Mouse (Mus musculus) kidney, adult 11 months (tissue): ENCODE results near the gene Prg4.

ENCODE experiments used
- DNase-seq: peaks from one replicate; pipeline ENCODE4 v3.0.0; 2022

Prg4 gene

GRCm38 (mm10) chr1:150466132-150466531 lies at the start of gene Prg4:
TSS of gene Prg4 (minus strand) at chr1:150466165.
- no peak for DNase-seq

GRCm38 (mm10) chr1:150513041-150513440 lies 47.1 kb upstream of the Prg4 start:
- DNase-seq, result no peak

- DNase-seq, result no peak
These were observed 39.8 kb upstream of the Prg4 start for GRCm38 (mm10) chr1:150505794-150506193.

- DNase-seq, result no peak
These were observed 37.4 kb upstream of the Prg4 start for GRCm38 (mm10) chr1:150503321-150503720.

- DNase-seq, result no peak
These were observed 32.2 kb upstream of the Prg4 start for GRCm38 (mm10) chr1:150498177-150498576.

GRCm38 (mm10) chr1:150497690-150498089 lies 31.7 kb upstream of the Prg4 start:
- DNase-seq, result peak; percentile 9

- no peak for DNase-seq
These were observed 30.8 kb upstream of the Prg4 start for GRCm38 (mm10) chr1:150496626-150497302.

GRCm38 (mm10) chr1:150489148-150489547 lies 23.2 kb upstream of the Prg4 start:
- no peak for DNase-seq

- DNase-seq, result no peak
These were observed 14.7 kb upstream of the Prg4 start for GRCm38 (mm10) chr1:150480674-150481073.

GRCm38 (mm10) chr1:150472525-150472924 lies 6.6 kb upstream of the Prg4 start:
- DNase-seq, result no peak

GRCm38 (mm10) chr1:150469992-150470391 lies 4.0 kb upstream of the Prg4 start:
- no peak for DNase-seq

GRCm38 (mm10) chr1:150465364-150465763 lies 601 bp downstream of the Prg4 start:
- DNase-seq, result no peak

- no peak for DNase-seq
These were observed 2.3 kb downstream of the Prg4 start for GRCm38 (mm10) chr1:150463691-150464090.

- no peak for DNase-seq
These were observed 2.9 kb downstream of the Prg4 start for GRCm38 (mm10) chr1:150463068-150463467.

- no peak for DNase-seq
These were observed 5.4 kb downstream of the Prg4 start for GRCm38 (mm10) chr1:150460595-150460994.

- DNase-seq, result no peak
These were observed 6.4 kb downstream of the Prg4 start for GRCm38 (mm10) chr1:150459599-150459998.

GRCm38 (mm10) chr1:150458977-150459376 lies 7.0 kb downstream of the Prg4 start:
- no peak for DNase-seq

- DNase-seq, result no peak
These were observed 24.2 kb downstream of the Prg4 start for GRCm38 (mm10) chr1:150441731-150442130.

- no peak for DNase-seq
These were observed 27.3 kb downstream of the Prg4 start for GRCm38 (mm10) chr1:150438641-150439040.

- no peak for DNase-seq
These were observed 39.7 kb downstream of the Prg4 start for GRCm38 (mm10) chr1:150426216-150426615.

GRCm38 (mm10) chr1:150425665-150426064 lies 40.3 kb downstream of the Prg4 start:
- DNase-seq, result peak; percentile 52

- DNase-seq, result no peak
These were observed 47.5 kb downstream of the Prg4 start for GRCm38 (mm10) chr1:150418426-150418825.

- DNase-seq, result no peak
These were observed 50.0 kb downstream of the Prg4 start for GRCm38 (mm10) chr1:150416006-150416405.

GRCm38 (mm10) chr1:150409996-150410395 lies 56.0 kb downstream of the Prg4 start:
- DNase-seq, result no peak

- no peak for DNase-seq
These were observed 58.7 kb downstream of the Prg4 start for GRCm38 (mm10) chr1:150407285-150407684.
